Mouse (Mus musculus) induced T-regulatory cell, adult 2 months (primary cell): ENCODE data around the gene Rtp2.

Experiments
- DNase-seq: peaks from one replicate; pipeline ENCODE4 v3.0.0-alpha.2; 2012; ENCODE audit warnings: low read depth

Rtp2 gene

DNA sequence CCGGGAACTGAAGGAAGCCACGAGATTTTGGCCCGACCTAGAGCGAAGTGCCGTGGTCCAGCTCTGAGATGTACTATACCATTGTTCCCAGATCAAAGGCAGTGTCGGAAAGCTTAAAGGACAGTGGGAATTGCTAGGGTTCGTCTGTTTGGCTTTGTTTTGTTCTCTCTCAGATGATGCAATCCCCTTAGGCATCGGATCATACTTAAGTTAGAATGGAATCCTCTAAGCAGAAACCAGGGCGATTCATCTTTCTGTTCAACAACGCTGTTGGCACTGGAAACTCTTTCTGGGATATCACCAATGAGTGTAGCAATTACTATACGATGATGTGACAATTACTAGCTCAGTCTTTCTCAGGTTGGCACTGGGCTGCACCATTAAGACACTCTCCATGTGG is at the start of gene Rtp2:
Gene Rtp2, minus strand, starts transcription at position 101 of the 400 bp plus-strand sequence.
- DNase-seq, result no peak

DNA sequence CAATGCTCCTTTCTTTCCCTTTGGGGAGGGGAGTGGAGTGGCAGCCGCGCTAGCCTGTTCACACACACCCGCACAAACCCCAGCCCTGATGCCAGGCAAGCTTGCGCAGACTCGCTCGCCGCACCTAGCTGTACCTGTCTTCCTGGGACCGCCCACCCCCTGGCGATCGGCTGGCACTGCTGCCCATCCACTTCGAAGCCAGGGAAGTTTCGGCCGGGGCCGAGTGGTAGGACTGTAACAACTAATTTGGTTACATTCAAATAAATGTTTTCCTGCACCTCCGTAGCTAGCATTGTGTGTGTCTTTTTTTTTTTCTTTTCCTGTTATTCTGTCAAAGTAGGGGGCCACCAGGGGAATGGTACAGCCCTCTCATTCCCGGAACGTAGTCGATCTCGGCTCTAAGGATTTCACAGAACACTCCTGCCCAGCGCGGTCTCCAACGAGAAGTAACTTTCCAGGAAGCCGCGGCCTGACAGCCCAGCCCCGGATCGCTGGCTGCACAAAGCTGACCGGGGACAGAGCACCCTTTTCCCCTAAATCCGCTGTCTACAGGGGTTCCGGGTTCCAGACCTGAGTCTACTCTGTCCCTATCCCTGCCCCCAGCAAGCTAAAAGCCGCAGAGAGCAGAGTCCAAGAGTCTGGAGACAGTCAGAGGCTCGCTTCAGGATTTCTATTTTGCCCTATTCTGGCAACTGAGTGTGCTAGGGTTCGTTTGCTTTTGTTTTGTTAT is 49.0 kb upstream of the Rtp2 start:
- DNase-seq, result peak; percentile 24

DNA sequence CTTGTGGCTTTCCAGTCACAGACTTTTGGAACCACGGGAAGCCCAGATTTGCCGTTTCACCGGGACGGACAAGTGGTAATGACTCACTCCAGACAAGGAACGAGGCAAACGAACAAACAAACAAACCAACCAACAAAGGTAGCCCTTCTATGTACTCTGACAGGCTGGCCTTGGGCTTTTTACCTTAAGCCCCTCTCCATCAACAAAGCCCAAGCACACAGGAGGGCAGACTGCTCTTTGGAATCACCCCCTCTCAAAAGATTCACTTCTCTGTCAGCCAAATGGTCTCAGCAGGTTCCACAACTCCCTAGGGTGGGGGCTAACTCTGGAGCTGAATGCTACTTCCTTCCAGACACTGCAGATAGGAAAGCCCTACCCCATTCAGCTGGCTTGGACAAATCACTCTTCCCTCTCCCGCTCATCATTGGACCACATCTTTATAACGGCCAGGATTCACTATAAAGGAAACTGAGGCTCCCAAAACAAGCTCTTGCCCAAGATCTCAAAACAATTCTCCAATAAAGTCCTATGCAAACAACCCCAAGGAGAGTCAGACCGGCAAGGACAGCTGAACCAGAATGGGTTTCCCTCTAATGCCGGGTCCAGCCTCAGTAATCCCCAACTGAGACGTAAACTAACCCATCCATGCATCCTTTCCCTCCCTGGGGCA is 48.1 kb upstream of the Rtp2 start:
- no peak for DNase-seq

DNA sequence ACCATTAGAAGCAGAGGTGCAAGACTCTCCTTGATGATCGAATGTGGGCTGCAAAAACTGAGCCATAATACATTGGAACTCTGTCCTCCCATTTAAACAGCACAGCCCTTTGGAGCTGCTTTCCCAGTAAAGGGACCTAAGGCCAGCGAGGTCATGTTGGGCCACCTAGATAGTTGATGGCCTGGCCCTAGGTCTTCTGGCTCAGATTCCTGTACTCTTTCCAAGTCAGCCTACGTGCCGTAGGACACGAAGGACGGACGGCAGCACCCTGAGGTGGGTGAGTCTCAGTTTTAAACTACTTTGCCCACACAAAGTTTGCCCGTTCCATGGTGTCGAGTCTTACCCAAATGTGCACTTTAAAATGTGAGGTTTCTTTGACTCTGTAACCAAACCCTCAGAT is 47.3 kb upstream of the Rtp2 start:
- no peak for DNase-seq

DNA sequence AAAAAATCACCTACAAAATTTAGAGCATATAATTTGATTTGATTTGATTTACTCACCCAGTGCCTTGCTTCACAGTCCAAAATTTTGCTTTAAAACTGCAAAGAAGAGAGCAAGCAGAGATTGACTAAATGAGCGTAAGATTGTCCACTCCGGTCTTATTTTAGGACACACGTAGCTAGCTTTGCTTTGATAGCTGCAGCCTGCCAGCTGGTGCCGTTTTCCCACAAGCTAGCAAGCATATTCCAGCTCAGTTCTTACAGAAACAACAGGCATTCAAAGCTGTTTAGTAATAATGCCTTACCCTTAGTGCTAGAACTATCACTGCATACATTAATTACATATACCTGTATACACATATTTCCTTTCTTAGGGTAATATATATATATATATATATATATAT is 46.3 kb upstream of the Rtp2 start:
- no peak for DNase-seq

DNA sequence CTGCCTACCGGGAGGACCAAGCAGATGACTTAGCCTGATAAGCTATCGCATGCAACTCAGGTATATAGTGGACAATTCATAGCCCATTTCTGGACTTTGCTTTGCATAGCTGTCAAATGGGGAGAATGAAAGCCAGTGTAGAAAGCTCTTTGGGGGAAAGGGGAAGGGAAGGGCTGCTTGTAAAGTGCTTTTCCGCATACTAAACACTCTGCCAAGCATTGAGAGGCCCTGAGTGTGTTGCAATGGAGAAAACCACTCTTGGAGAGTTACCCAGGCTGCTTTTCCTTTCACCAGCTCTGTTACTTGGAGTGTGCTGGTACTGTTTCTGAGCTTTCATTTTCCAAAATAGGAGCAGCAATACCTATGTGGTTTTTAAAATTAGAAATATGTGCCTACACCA is 45.5 kb upstream of the Rtp2 start:
- no peak for DNase-seq

DNA sequence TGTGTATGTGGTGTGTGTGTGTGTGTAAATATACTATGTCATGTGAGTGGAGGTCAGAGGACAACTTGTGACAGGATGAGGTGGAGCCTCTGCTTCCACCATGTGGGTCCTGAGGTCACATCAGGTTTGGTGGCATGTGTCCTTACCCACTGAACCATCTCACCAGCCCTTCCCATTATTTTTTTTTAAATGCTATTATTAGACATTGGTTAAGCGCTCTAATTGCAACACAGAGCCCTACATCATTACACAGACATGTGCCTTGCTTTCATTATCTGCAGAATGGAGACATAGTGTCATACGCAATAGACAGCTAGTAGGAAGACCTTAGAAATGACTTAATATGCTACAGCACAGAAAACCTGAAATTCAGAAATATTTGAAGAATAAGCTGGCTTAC is 44.0 kb upstream of the Rtp2 start:
- DNase-seq, result no peak

DNA sequence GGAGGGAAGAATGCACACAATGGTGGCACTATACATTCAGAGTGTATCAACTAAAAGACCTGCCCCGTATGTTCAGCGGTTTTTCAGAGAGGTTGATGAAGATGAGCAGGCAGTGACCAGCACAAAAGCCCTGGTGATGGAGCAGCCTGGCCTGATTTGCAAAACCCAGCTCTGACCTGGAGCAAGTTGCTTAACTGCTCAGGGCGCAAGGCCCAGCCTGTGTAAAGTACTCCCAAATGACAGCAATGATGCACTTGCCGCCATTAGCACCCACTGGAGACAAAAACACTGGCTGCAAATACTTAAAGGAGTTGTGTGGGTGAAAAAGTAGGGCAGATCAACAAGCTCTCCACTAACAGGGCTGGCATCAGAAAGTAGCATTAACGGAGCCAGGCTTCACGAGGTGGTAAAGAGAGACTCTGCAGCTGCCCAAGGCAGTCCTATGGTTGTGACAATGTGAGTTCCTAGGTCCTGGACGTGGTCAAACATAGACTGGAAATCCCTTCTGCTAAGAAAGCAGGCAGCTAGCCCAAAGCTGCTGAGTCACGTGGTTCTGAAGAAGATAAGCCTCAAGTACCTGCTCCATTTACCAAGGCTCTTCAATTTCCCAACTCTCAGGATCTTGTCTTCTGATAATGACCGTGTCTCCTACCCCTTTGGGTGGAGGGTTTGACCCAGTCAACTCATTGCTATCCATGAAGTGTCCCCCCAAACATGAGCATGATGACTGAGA is 41.6 kb upstream of the Rtp2 start:
- no peak for DNase-seq

DNA sequence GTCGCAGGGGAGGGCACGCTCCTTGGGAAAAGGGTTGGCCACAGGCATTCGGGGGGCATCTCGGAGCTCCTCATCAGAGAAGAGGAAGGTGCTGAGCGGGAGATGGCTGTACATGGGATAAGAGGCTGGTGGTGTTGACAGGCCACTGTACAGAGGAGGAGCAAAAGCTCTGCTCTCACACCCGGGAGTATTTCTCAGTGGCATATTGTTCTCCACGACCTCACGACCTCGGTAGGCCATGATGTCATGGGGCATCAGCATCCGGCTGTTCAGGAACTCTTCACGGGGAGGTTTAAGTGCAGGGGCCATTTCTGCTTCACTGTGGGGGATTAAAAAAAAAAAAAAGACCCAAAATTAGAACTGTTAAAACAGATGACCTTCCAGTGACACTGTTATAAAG is 40.7 kb upstream of the Rtp2 start:
- no peak for DNase-seq

DNA sequence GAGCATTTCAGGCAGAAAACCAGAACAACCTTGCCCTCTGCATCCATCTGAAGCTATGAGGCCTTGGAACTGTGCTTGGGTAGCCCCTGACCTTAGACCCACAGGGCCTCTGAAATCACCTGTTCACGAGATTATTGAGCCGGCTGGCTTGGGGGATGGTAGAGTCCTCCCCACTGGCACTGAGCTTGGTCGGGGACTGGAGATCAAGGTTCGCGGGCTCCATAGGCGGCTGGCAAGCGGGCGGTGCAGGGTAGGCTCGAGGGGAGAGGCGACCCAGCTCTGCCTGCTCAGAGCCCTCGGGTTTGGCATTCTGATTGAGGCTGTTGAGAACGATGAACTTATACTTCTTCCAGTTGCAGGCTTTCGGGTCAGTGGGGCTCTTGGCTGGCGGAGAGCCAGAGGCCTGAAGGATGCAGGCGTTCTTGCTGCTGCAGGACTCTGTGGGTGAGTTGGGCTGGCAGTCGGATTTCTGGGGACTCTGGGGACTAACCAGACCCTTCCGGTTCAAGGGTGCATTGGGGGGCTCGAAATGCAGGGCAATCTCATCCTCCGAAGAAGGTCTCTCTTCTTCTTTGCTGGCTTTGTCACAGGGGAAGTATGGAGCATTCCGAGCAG is 40.0 kb upstream of the Rtp2 start:
- no peak for DNase-seq

DNA sequence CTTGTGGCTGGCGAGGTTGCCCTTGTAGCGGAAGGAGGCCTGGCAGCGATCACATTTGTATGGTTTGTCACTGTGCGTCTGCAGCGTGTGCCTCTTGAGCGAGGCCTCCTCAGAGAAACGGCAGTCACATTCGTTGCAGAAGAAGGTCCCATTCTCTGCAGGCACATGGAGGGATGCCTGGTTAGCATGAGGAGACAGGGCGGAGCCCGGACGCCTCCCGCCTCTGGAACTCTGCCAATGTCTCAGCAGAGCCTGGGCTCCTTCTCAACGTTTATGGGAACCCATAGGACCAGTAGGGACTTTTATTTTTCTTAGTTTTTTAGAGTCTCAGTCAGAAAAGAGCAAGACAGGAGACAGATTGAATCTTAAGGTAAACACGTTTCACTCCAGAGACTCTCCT is 37.7 kb upstream of the Rtp2 start:
- no peak for DNase-seq

DNA sequence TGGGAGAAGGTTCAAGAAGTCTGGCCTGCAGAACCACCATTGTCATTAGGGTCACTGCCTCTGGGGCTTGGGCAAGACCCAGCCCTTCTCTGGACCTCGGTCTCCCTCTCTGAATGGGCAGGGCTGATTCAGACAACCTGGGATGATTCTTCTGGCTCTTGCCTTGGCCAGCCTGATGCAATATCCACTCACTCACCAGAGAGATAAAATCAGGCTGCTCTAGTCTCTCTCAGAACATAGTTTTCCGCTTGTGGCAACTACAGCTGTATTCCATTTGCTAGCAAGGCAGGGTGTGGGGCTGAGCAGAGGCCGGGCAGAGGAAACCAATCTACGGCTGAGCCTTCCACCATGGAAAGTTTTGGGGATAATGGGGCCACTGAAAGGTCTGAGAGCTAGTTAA is 36.7 kb upstream of the Rtp2 start:
- DNase-seq, result no peak

DNA sequence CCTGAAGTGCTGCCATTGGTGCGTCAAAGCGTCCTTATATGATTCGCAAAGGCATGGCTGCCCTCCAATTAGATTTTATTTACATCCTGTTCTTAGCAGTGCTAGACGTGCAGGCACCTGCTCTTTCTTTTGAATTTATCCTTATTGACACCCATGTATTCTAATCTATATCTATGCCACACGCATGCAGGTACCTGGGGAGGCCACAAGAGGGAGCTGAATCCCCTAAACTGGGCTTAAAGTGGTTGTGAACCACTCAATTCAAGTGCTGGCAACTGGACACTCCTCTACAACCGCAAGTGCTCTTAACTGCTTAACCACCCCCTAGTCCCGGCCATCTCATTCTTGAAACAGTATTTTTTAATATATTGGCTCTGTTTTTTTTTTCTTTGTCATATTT is 35.1 kb upstream of the Rtp2 start:
- peak; percentile 60 for DNase-seq

DNA sequence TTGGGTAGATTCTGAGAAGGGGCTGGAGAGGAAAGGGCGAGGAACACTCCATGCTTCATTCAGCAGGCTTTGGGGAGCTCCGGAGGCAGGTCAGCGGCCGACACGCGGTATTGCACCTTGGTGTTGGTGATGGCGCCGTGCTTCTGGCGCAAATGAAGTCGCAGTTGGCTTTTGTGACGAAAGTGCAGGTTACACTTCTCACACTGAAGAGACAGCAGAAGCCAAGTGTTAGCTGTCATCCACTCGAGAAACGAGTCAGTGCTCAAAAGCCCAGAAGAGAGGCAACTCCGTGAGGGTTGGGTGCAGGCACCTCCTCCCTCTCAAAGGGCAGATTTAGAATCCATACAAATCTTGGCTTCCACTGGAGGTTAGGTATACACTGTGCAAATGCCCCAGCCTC is 33.9 kb upstream of the Rtp2 start:
- no peak for DNase-seq

DNA sequence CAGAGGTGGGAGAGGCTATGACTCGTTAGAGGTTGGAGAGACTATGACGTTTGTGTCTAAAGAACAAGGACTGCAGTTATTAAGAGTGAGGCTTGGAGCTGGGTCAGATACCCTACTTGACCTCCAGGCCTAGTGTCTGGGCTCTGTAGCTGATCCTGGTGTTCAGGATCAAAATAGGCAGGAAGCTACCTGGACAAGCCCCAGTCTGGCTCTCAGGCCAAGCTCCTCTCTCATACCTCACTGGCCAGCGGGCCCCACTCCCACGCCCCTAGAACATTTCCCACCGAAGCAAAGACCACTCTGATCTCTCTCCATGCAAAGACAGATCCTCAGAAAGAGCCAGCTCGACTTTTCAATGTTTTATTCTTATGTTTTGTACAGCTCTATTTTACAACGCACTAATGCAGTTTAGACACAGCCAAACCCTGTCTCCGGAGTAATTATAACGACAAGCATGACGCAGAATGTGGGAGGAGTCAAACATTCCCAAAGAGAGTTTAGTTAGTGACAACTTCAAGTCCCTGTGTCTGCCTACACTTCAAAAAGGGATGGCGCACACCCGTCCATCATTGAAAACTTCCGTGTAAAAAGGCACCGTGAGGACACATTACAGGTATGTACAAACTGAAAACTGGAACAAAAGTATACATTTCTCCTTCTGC is 32.6 kb upstream of the Rtp2 start:
- no peak for DNase-seq

DNA sequence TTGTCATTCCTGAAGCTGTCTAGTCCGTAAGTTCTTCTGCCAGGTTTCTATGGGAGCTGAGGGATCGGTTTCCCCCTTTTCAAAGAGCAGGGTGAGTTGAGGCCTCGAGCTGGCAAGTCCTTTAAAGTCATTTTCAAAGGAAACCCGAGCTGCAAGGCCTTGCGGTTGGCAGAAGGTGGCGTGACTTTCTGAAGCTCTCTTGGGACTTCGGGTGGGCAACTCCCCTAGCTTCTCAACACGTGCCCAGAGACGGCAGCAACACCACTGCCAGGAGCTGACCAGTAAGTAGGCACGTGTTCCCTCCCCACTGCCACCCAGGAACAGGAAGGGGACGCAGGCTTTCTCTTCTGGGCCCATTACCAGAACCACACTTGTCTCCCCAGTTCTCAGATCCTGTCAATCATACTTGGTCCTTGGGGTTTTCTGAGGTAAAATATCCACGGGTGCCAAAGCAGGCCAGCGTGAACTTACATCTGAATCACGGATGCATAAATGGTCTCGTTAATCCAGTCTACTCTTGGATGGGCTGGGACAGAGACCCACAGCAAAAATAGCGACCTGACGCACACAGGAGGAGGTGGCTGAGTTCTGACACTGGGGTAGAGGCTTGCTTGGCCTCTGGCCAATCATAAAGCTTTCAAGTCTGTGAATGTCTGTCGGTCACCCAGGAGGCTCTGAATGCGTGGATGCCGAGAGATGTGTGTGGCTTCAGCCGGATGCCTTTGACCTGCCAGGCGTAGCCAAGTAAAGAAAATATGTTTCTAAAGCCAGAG is 31.9 kb upstream of the Rtp2 start:
- no peak for DNase-seq

DNA sequence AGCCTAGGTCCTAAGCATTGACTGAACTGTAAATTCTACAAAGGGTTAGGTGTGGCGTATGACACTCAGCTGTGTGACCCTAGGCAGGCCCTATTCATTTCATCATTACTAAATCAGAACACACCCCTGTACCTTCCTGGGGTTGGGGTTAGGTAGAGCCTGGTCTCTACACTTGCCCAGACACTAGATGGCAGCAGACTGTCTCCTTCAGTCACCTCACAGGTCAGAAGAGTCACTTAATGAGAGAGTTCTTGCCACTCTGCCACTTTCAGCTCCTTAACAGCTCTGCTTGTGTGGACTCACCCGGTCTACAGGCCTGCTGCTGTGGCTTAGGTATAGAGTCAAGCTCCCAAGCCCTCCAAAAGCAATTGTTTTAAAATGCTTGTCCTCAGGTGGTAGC is 30.2 kb upstream of the Rtp2 start:
- DNase-seq, result peak; percentile 46

DNA sequence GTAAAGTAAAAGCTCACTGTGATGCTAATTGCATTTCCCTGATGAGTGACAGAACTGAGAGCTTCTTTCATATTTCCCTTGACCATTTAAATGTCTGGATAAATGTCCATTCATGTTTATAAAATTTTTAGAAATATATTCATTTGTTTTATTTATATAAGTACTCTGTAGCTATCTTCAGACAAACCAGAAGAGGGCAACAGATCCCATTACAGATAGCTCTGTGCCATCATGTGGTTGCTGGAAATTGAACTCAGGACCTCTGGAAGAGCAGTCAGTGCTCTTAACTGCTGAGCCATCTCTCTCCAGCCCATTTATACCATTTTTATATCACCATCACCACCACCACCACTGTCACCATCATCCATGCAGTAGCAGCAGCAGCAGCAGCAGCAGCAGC is 26.7 kb upstream of the Rtp2 start:
- no peak for DNase-seq

DNA sequence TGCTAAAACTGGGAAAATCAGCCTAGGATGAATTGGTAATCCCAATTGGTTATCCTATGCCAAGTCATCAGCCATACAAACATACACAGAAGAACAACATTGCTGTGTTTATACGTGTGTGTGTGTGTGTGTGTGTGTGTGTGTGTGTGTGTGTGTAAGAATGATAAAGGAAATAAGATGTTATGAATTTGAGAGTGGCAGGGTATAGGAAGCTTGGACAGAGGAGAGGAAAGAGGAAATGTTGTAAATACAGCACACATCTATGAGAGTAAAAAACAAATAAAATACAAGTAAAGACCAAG is 21.7 kb upstream of the Rtp2 start:
- DNase-seq, result no peak

DNA sequence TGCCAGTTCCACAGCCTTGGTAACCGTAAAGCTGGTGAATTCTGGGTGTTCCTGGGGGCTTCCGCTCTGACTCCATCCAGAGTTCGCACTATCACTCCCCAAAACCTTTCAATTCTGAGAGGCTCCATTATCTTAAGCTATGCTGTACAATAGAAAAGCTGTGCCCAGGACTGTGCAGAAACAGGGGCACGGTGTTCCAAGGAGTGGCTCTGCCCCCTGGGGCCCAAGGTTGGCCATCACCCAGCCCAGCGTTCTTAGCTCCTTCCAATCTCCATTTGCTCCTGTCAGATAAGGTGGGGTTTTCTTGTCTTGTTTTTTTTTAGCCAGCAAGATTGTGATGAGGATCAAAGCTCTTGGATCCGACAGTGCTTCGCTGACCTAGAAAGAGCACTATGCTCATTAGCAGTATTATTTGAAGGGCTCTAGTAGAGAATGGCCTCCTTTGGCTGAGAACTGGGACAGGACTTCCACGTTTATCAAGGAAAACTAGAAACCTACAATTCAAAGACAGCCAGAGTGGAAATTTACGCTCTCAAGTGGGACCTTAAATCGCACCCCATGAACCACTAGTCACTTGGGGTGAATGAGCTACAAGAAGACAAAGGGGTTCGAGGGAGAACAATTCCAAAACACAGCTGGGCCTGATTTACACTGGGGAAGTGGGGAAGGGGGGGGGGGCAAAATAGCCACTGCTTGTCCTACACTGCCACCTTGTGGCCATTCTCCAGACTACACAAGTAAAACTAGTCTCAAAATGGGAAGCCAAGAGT is 21.2 kb upstream of the Rtp2 start:
- peak; percentile 68 for DNase-seq

DNA sequence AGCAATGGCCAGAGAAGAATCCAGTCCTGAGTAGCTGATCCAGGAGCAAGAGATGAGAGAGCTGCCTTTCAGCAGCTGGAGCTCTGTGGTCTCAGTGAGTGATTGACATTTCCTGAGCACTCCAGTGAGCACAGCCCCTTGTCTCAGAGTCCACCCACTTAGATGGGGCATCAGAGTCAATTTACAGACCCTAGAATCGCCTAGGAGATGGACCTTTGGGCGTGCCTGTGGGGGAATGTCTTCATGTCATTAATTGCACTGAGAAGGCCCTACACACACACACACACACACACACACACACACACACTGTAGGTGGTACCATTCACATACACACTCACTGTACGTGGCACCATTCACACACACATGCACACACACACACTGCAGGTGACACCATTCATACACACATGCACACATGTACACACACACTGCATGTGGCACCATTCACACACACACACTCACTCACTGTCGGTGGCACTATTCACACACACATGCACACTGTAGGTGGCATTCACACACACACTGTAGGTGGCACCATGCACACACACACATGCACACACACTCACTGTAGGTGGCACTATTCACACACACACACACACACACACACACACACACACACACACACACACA is 20.0 kb upstream of the Rtp2 start:
- DNase-seq, result no peak
